Mouse (Mus musculus): ENCODE results near the gene Raver1.
A peak's percentile ranks its signal among the peaks of the same experiment; 100 is the strongest.

Raver1 gene

DNA sequence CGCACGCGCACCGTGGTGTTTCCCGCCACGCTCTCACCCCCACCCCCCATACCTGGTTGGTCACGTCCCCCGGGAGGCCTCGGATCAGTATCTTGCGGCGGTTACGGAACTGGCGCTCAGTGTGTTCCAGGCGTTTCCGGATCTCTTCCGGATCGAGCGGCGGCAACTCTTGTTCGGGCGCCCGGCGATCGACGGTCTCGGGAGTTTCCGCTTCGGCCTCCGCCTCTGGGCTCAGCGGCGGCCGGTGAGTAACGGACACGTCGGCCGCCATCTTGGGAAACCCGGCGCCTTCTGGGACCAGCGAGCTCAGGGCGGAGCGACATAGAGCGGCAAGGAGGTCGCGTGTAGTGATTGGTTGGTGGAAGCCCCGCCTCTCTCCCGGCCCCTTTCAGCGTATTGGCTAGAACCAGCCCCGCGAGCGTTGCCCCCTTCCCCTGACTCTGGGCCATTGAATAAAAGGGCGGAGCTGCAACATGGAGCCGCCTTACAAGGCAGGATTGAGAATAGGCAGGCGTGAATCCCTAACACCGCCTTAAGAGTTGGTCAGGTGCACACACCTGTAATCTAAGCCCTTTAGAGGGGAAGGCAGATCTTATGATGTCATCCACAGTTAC, at the start of gene Raver1, which contains the start of gene Gm38431:
Gene Raver1, minus strand, starts transcription at position 302 of the 614 bp plus-strand sequence.
Gene Gm38431, minus strand, starts transcription at position 291 of the 614 bp plus-strand sequence.
- peak; percentile 91 to 97 for DNase-seq (ENCODE audit: low spot score in 2 of 2)

DNA sequence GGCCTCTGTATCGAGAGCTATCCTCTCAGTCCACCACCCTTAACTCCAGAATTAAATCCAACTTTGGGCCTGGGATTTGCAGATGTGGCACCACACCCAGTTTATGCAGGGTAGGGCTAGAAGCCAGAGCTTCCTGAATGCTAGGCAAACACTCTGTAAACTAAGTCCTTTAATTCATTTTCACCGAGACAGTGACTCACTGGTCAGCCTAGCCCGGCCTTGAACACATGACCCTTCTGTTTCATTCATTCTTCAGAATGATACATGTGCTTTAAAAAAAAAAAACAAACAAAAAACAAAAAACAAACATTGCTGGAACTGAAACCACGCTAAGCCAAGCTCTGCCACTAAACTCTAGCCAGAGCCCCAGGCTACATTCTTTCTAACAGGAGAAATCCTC, 46.6 kb upstream of the Raver1 start:
- DNase-seq (ENCODE audit: low spot score in 2 of 2) = no peak

- peak; percentile 41 to 42 for DNase-seq (ENCODE audit: low spot score in 2 of 2)
These were observed 45.4 kb upstream of the Raver1 start for GRCm38 (mm10) chr9:21137229-21137628.

DNA sequence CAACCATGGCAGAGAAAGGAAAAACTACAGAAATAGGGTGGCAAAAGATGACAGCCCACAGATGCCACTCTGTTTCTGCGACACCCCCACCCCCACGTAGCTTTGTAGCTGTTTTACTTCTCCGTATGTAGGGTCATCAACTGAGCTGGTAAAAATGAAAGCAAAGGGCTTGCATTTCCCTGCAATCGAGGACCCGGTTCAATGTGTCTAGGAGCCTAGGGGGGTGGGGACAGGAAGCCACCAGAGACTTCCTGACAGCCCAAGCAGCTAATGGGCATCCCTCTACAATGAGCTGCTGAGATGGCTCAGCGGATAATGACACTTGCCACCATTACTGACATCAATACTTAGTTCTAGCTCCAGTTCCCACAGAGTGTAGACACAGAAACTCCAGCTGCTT, 44.6 kb upstream of the Raver1 start:
- DNase-seq (ENCODE audit: low spot score in 2 of 2) = no peak

DNA sequence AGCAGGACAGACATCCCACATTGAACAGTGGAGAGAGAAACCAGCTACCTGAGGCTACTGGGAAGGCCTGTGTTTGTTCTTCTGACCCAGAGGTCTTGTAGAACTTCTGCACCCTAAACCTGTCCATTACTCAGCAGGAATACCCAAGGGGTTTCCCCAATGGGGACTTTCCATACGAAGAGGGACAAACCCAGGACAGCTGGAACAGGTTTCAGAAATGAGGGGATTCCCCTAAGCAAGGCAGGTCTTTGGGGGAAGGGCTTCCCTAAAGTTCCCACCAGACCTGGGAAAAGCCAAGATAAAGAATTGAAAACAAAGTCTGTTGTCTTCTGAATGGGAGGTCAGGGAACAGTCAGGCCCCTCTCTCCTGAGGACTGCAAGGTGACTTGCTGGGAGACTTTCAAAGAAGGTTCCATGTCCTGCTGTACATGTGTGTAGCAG, 44.2 kb upstream of the Raver1 start:
- DNase-seq (ENCODE audit: low spot score in 2 of 2) = no peak

- no peak for DNase-seq (ENCODE audit: low spot score in 2 of 2)
These were observed 43.6 kb upstream of the Raver1 start for GRCm38 (mm10) chr9:21135329-21135890.

GRCm38 (mm10) chr9:21134595-21135328, 43.0 kb upstream of the Raver1 start:
- DNase-seq (ENCODE audit: low spot score in 2 of 2) = peak in 1 of 2 experiments; percentile 52

- no peak for DNase-seq (ENCODE audit: low spot score in 2 of 2)
These were observed 41.4 kb upstream of the Raver1 start for GRCm38 (mm10) chr9:21133064-21133707.

DNA sequence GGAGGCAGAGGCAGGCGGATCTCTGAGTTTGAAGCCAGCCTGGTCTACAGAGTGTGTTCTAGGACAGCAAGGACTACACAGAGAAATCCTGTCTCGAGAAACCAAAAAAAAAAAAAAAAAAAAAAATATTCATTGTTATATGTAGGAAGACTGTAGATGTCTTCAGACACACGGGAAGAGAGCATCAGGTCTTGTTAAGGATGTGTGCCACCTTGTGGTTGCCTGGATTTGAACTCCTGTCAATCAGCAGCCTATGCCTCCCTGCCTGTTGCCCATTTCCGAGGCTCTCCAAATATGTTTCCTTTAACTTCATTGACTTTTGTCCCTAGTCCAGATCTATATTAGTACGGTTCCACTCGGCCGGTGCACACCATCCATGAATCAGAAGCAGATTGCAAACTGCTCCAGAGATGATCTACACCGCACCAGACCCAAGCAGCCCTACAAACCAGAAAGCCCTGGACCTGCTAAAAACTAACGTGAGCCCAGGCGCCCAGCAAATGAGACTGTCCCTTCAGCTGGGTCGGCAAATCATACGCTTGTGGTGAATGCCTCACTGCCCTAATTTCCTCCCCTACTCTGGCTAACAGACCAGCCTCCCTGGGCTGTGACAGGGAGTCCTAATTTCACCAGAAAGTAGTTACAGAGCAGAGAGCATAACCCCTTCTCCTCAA, 40.4 kb upstream of the Raver1 start:
- DNase-seq (ENCODE audit: low spot score in 2 of 2) = no peak

- DNase-seq (ENCODE audit: low spot score in 2 of 2) = peak; percentile 79 to 92
These were observed 39.5 kb upstream of the Raver1 start, which contains the start of gene Tyk2 for GRCm38 (mm10) chr9:21131059-21131956. Gene Tyk2, minus strand, starts transcription at chr9:21131243.

DNA sequence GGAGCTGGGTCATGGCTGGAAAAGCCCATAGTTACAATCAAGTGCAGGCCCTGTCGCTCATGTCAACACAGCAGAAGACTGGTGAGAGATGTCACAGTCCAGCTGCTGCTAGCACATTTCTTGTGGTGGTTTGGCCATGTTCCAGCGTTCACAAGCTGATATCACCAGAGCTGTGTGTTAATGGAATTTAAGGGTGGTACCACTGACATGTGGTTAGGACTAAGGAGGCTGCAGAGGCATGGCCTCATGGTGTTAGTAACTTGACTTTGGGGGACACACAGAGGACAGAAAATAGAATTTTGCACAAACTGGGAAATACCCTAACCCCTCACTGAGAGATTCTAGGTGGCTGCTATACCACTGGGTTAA, 34.4 kb upstream of the Raver1 start:
- DNase-seq (ENCODE audit: low spot score in 2 of 2) = no peak

DNA sequence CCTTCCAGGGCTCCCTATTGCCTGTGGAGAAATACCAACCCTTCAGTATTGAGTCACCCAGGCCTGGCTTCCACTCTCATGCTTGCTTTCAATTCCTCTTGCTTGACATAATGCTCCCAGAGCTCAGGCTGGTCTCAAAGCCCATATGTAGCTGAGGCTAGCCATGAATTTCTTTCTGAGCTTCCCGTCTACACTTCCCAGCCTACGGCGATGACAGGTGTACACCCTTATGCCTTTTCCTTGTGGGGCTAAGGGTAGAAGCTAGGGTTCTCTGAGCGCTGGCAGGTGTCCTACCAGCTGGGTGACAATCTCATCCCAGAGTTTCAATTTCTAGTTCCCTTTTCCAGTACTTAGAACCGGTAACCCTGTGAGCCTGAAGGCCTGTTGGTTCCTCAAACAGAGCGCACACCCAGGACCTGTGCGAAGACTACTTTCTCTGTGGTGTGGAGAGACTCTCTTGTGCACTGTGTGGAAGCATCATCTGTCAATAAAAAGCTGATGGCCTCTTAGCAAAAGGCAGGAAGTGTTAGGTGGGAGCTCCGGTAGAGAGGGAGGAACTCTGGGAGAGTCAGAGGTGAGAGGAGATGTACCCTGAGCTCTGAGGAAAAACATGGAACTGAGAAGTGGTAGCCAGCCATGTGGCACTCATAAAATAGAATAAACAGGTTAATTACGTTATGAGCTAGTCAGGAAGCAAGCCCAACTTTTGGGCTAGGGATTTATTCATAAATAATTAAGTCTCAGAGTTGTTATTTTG, 33.9 kb upstream of the Raver1 start:
- no peak for DNase-seq (ENCODE audit: low spot score in 2 of 2)

DNA sequence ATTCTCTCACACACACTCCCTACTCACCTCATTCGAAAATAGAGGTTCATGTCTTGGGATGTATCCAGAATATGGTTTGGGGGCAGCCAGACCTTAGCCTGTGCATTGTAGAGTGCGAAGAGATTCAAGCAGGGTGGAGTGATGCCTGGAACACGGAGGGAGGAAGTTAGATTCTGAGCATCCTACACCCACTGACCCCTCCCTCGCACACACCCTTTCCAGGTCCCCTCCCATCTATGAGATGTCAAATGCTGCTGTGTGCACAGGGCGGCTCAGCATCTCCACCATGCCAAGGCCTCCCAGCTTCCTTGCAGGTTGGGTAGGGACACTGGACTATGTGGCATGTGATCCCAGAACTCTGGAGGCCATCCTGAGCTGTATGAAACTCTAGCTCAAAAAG, 33.0 kb upstream of the Raver1 start:
- DNase-seq (ENCODE audit: low spot score in 2 of 2) = no peak

DNA sequence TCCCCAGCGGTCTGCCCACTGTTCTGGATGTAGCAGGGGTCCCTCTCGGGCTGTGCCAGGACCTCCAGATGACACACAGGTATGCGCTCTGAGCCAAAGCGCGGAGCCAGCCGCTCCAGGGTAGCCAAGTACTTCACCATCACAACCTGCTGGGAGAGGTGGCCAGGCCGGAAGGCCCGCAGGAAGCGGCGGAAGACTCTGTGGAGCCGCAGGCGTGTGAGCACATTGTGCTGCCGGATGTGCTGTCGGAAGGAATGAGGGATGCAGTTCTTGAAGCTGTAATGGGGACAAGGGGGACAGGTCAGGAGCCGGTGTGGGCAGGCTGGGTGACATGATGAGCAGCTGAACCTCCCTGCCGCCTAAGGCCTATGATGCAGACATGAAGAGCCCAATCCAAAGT, 29.7 kb upstream of the Raver1 start:
- DNase-seq (ENCODE audit: low spot score in 2 of 2) = no peak

DNA sequence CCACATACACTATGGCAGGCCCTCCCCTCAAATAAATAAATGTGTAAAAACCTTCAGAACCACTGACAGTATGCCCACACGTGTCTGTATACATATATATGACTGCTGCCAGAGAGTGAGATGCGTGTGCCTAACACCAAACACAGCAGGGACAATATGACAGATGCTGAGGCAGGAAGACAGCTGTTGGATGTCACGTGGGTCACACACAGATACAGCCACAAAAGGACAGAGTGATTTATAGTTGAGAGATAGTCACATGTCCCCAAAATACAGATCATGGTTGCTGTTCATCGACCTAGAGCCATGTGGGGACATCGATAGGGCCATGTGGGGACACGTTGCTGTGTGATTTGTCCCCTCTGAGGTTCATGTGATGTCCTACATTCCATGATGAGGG, 25.3 kb upstream of the Raver1 start:
- no peak for DNase-seq (ENCODE audit: low spot score in 2 of 2)

- DNase-seq (ENCODE audit: low spot score in 2 of 2) = no peak
These were observed 23.3 kb upstream of the Raver1 start for GRCm38 (mm10) chr9:21115105-21115504.

DNA sequence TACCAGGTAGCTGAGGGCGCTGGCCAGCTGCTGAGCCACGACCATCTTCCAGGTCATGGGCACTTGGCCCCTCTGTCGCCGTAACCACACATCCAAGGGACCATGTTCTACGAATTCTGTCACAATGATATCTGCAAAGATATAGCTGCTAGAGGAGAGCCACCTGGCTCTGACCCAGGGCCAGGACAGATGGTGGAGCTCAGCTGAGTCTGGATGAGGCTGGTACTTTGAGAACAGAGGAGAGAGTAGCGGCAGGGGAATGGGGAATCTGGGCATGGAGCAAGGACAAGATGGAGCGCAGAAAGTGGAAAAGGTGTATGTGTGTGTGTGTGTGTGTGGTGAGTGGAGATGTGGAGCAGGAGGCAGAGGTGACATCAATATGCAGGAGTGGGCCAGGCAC, 22.4 kb upstream of the Raver1 start:
- no peak for DNase-seq (ENCODE audit: low spot score in 2 of 2)

DNA sequence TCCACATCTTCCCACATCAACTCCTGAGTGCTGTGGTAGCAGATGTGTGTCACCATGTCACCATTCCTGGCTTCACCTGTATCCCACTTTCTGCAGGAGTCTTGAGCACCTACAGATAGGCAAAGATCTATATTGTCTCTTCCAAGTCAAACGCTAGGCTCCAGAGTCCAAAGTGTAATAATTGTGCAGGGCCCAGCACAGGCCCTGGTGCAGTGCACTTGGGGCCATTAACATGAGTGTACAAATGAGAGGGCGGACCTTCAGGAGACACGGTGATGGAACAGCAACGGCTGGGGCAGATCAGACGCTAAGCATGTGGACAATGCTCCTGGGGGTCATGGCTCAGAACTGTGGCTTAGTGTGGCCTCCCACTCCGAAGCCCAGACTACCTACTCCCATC, 21.9 kb upstream of the Raver1 start:
- no peak for DNase-seq (ENCODE audit: low spot score in 2 of 2)

GRCm38 (mm10) chr9:21107607-21108237, 15.9 kb upstream of the Raver1 start:
- DNase-seq (ENCODE audit: low spot score in 2 of 2) = no peak
